Mouse (Mus musculus) C2C12 (cell line): ENCODE results near the gene Mlycd. TPM values are rescaled to one million over a fixed set of nuclear protein-coding genes. Genes with fewer than 3 reads are reported as not detected.

Experiments
- H3K27me3 ChIP-seq: one replicate; pipeline ENCODE4 v1.6.1; 2011; ENCODE audit not compliant: control insufficient read depth, insufficient read depth, insufficient read length
- H3K36me3 ChIP-seq: one replicate; pipeline ENCODE4 v1.6.1; 2011; ENCODE audit not compliant: control insufficient read depth, insufficient read depth
- H3K4me3 ChIP-seq: one replicate; pipeline ENCODE4 v1.5.1; 2011; ENCODE audit warnings: mild to moderate bottlenecking, control low read depth; ENCODE audit not compliant: poor library complexity, insufficient read depth, severe bottlenecking
- H3K79me2 ChIP-seq: one replicate; pipeline ENCODE4 v1.6.1; 2011; ENCODE audit not compliant: control insufficient read depth, insufficient read depth
- H3K79me3 ChIP-seq: one replicate; pipeline ENCODE4 v1.6.1; 2011; ENCODE audit warnings: low read depth, control low read depth
- H3ac ChIP-seq: one replicate; pipeline ENCODE3; 2011; ENCODE audit warnings: low read depth; ENCODE audit not compliant: control insufficient read depth, insufficient read length
- CEBPB ChIP-seq: IDR thresholded peaks from one replicate; pipeline ENCODE4 v1.6.1; 2011; ENCODE audit warnings: low read depth, mild to moderate bottlenecking, control low read depth, moderate library complexity
- CTCF ChIP-seq: IDR thresholded peaks from one replicate; pipeline ENCODE4 v1.5.1; 2011; ENCODE audit not compliant: control insufficient read depth, insufficient read depth, insufficient read length
- FOSL1 ChIP-seq: IDR thresholded peaks from one replicate; pipeline ENCODE4 v1.8.0; 2011; ENCODE audit warnings: mild to moderate bottlenecking, low read length; ENCODE audit not compliant: poor library complexity, insufficient read depth, severe bottlenecking
- MAX ChIP-seq: IDR thresholded peaks from one replicate; pipeline ENCODE4 v1.6.1; 2011; ENCODE audit warnings: mild to moderate bottlenecking, control low read depth
- MYOD1 ChIP-seq: IDR thresholded peaks from one replicate; pipeline ENCODE4 v1.6.1; 2011; ENCODE audit warnings: low read depth; ENCODE audit not compliant: control insufficient read depth, insufficient read length
- MYOG ChIP-seq: IDR thresholded peaks from one replicate; pipeline ENCODE4 v1.6.1; 2011; ENCODE audit not compliant: control insufficient read depth, insufficient read length; ENCODE audit errors: extremely low read depth
- USF1 ChIP-seq: IDR thresholded peaks from one replicate; pipeline ENCODE4 v1.6.1; 2011; ENCODE audit warnings: low read depth, mild to moderate bottlenecking, control low read depth, moderate library complexity
- polyA plus RNA-seq: library from polyadenylated mRNA; unstranded; fragments of >200 nt; fragmentation: generic; extraction: Trizol; gene quantifications from one replicate; pipeline ENCODE4 v1.2.1, GENCODE M21; 2012; ENCODE audit warnings: missing spikeins

The Mlycd gene
- polyA plus RNA-seq, 1 experiment, result 7.5 TPM

- no peak overlapping the region for H3K4me3 ChIP-seq
- TF ChIP-seq FOSL1, result no peak
- peak; percentile 4 for TF ChIP-seq CTCF
- H3K36me3 ChIP-seq, result no peaks in the 10 kb centered on the region
- H3K79me2 ChIP-seq, result no peaks in the 10 kb centered on the region
- no peaks in the 10 kb centered on the region for H3K79me3 ChIP-seq
- no peak overlapping the region for H3ac ChIP-seq
- no peaks in the 10 kb centered on the region for H3K27me3 ChIP-seq
Measured at GRCm38 (mm10) chr8:119412037-119412734, 17.5 kb downstream of the Mlycd start.

DNA sequence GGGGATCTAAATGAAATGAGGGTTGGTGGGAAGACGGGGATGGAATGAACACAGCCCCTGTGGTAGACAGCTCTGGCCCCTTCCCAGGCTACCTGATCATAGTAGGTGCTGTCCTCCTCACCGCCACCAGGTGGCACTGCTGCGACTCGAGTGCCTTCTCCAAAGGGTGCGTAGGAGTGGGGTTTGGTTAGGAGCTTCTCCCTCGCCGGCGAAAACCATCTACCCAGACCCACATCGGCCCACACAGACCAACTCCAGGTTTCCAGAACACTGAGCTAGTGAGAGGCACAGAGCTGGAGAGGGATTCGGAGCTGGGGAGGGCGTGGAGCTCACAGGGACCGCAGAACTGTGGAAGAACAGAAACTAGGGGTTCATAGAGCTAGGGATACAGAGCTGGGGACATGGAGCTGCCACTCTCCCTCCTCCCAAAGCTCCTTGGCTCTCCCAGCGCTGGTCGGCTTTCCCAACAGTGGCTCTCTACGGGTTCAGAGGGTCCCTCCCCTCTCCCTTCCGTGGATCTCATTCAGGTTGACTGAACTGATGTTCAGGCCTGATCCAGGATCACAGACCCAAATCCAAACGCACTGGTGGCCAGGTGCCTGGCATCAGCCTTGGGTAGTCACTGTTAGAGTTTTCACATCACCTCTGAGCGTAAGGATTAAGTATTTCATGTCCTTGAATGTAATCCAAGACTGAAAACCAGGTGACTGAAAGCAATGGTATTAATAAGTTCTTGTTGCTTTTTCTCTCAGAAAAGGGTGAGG, 18.2 kb downstream of the Mlycd start:
- H3K36me3 ChIP-seq, result no peaks in the 10 kb centered on the region
- no peaks in the 10 kb centered on the region for H3K79me2 ChIP-seq
- H3K4me3 ChIP-seq, result no peak overlapping the region
- peak overlapping the region; percentile 21 for H3ac ChIP-seq
- H3K79me3 ChIP-seq, result no peaks in the 10 kb centered on the region
- TF ChIP-seq FOSL1 (no peak), MYOD1 (no peak), CTCF (peak; percentile 97)
- H3K27me3 ChIP-seq, result no peaks in the 10 kb centered on the region

DNA sequence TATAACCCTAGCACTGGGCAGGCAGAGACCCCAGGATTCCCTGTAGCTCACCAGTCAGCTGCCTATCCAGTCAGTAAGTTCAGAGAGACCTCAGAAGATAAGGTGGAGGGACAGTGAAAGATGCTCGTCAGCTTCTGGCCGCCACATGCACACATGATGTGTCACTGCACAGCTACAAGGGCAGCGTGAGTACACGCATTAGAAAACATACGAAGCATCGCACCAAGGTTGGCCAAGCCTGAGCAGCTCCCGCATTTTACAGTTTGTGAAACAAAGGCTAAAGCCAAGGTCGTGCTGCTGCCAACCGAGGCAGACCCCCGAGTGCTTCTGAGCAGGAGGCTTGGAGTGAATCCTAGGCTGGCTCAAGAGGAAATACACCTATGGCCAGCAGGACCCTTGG, 18.9 kb downstream of the Mlycd start:
- no peaks in the 10 kb centered on the region for H3K79me3 ChIP-seq
- no peaks in the 10 kb centered on the region for H3K36me3 ChIP-seq
- H3ac ChIP-seq, result no peak overlapping the region
- H3K4me3 ChIP-seq, result no peak overlapping the region
- TF ChIP-seq FOSL1 (no peak), USF1 (no peak), MYOD1 (no peak), CTCF (no peak), MAX (no peak), MYOG (no peak), CEBPB (no peak)
- no peaks in the 10 kb centered on the region for H3K27me3 ChIP-seq
- no peaks in the 10 kb centered on the region for H3K79me2 ChIP-seq

DNA sequence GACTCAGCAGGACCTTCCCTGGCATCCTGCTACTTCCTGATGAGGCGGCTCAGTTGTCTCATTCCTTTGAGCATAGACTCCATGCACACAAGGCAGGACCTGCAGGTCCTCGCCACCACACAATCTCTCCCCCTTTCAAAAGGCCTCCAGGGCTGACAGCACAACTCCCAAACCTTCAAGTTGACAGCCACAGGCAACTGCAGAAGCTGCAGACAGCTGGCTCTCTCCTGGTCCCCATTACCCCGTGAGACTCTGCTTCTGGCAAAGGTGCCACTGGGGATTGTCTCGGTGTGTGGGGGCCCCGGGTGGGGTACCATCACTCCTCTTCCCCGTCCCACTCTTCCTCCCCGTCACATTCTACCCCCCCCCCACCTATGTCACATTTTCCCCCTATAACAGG, 25.6 kb downstream of the Mlycd start:
- Histone ChIP-seq H3ac (no peak overlapping the region), H3K79me3 (no peaks in the 10 kb centered on the region)
- no peak for TF ChIP-seq MAX
- TF ChIP-seq CEBPB, result no peak
- TF ChIP-seq MYOG, result no peak
- no peak for TF ChIP-seq USF1
- no peak for TF ChIP-seq FOSL1
- no peak for TF ChIP-seq CTCF
- TF ChIP-seq MYOD1, result no peak

DNA sequence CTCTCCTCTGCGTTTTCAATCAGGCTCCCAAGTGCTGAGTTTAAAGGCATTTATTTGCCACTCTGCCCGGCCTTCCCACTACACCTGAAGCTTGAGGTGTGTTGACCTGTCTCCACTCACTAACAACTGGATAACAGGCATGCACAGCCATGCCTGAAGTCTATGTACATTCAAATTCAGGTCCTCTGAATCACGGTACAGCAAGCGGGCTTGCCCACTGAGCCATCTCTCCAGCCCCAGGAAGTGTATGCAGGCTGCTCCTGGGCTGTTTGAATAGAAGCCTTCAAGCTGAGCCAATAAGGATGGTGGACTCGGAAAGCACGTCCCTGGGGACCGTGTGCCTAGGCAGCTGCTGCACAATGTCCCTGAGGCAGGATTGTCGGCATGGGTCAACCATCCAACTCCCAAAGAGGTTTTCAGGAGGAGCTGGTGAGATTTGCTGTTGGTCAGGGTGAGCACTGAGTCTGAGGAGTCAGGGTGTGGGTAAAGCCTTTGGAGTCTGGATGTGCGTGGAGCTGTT, 27.0 kb downstream of the Mlycd start:
- Histone ChIP-seq H3K4me3 (no peak overlapping the region), H3K36me3 (no peaks in the 10 kb centered on the region), H3ac (peak overlapping the region; percentile 49), H3K79me3 (no peaks in the 10 kb centered on the region), H3K27me3 (no peaks in the 10 kb centered on the region), H3K79me2 (no peaks in the 10 kb centered on the region)
- TF ChIP-seq FOSL1 (no peak), MYOD1 (peak; percentile 52), CTCF (no peak), MYOG (no peak), USF1 (no peak), CEBPB (no peak), MAX (no peak)

More for the DNA sequence above, 25.6 kb downstream of the Mlycd start:
- no peaks in the 10 kb centered on the region for H3K36me3 ChIP-seq
- H3K27me3 ChIP-seq, result no peaks in the 10 kb centered on the region
- H3K4me3 ChIP-seq, result no peak overlapping the region
- no peaks in the 10 kb centered on the region for H3K79me2 ChIP-seq

DNA sequence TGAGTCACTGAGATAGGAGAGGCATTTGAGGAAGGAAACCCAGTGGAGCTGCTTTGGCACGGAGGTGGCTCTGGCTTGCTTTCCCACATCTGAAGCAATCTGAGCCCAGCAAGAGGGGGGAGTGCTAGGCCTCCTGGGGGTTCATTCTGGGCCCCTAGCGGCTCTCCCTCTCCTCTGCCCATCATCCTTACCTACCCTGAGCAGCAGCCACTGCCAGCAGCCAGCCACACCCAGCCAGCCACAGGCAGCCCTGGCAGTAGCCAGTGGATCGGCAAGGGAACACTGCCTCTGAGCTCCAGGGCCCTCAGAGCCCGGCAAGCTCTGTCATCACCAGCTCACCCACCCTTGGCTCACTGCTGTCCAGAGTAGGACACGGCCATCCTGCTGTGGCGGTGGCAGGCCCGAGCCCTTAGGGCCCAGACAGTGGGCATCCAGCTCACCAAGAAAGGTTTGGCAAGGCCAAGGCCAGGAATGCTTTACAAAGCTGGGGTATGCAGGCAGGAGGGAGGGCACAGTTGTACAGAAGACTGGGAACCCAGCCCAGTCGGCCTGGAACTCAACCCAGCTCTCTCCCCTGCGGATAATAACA, 27.5 kb downstream of the Mlycd start:
- H3K79me2 ChIP-seq, result no peaks in the 10 kb centered on the region
- peak overlapping the region; percentile 58 for H3ac ChIP-seq
- H3K27me3 ChIP-seq, result no peaks in the 10 kb centered on the region
- no peak overlapping the region for H3K4me3 ChIP-seq
- no peaks in the 10 kb centered on the region for H3K79me3 ChIP-seq
- TF ChIP-seq USF1, result no peak
- TF ChIP-seq CEBPB, result peak; percentile 42
- no peaks in the 10 kb centered on the region for H3K36me3 ChIP-seq
